Mouse (Mus musculus) intestine, embryonic 16.5 days (tissue): ENCODE measurements around the gene Olfr601. TPM values are rescaled to one million over a fixed set of nuclear protein-coding genes. Genes with fewer than 3 reads are reported as not detected.
A peak's percentile ranks its signal among the peaks of the same experiment; 100 is the strongest.
"Not testable (repeated sequence)": the region's sequence is repeated elsewhere in the genome, so short reads cannot be mapped to it uniquely, and the experiment has no call there.

Experiments
- ATAC-seq: fragments of 200-750 bp; cut with Nextera tagmentation; 2 replicates; pipeline ENCODE4 v1.8.0; 2017; ENCODE audit warnings: moderate TSS enrichment, moderate library complexity
- H3K27ac ChIP-seq: fragments of 300-500 bp; sonication (generic); 2 replicates; pipeline ENCODE4 v1.5.1; 2014; ENCODE audit warnings: mild to moderate bottlenecking, low read length
- H3K27me3 ChIP-seq: fragments of 300-500 bp; sonication (generic); replicated peaks from 2 replicates; pipeline ENCODE4 v1.6.1; 2014; ENCODE audit warnings: low read length, control low read depth, mixed read lengths; ENCODE audit not compliant: control insufficient read depth, insufficient read depth
- H3K36me3 ChIP-seq: fragments of 300-500 bp; sonication (generic); 2 replicates; pipeline ENCODE4 v1.6.1; 2014; ENCODE audit warnings: low read length, control low read depth; ENCODE audit not compliant: control insufficient read depth, insufficient read depth
- H3K4me1 ChIP-seq: fragments of 300-500 bp; sonication (generic); 2 replicates; pipeline ENCODE4 v1.6.1; 2014; ENCODE audit warnings: low read length, control low read depth, mixed read lengths; ENCODE audit not compliant: control insufficient read depth, insufficient read depth
- H3K4me2 ChIP-seq: fragments of 300-500 bp; sonication (generic); 2 replicates; pipeline ENCODE4 v1.6.1; 2014; ENCODE audit warnings: low read depth, low read length, control low read depth
- H3K4me3 ChIP-seq: fragments of 300-500 bp; sonication (generic); 2 replicates; pipeline ENCODE4 v1.5.1; 2014; ENCODE audit warnings: mild to moderate bottlenecking, low read length
- H3K9ac ChIP-seq: fragments of 300-500 bp; sonication (generic); 2 replicates; pipeline ENCODE4 v1.6.1; 2014; ENCODE audit warnings: low read depth, low read length
- H3K9me3 ChIP-seq: fragments of 300-500 bp; sonication (generic); 2 replicates; pipeline ENCODE4 v1.6.1; 2016; ENCODE audit warnings: low read length, control low read depth; ENCODE audit not compliant: control insufficient read depth
- WGBS: fragments of 180-500 bp; shearing (Covaris S2); extraction: QIAGEN DNeasy Blood & Tissue Kit; methylation state at CpG from one replicate; pipeline ENCODE4 v1.1.7; 2014; 5-methylcytosine and 5-hydroxymethylcytosine counted together
- polyA plus RNA-seq: library from polyadenylated mRNA; unstranded; fragments of >200 nt; fragmentation: Nextera tagmentation; extraction: Ambion mirVana; gene quantifications from 2 replicates; pipeline ENCODE4 v1.2.1, GENCODE M21; 2015

Gene Olfr601
- polyA plus RNA-seq = not detected in 2 replicates

DNA sequence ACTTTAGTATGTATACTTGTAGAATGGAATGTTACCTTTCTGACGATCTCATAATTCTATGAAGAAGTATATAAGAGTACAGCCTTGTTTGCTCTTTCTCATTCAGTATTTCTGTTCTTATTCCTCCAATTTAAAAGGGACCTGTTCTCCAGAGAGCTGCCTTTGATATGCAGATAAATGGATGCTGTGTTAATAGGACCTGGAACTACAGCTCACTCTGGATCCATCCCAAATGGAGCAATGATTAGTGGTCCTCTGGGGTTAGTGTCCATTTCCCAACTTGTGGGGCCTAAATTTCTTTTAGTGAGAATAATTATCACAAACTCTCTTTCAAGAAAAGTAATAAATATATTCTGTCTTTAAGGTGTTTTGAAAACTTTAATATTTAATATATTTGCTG lies at the start of gene Olfr601:
TSS of gene Olfr601 (minus strand) at position 101 of the 400 bp plus-strand sequence.
- 90% methylated on average over 1 of the region's 1 CpGs for WGBS

DNA sequence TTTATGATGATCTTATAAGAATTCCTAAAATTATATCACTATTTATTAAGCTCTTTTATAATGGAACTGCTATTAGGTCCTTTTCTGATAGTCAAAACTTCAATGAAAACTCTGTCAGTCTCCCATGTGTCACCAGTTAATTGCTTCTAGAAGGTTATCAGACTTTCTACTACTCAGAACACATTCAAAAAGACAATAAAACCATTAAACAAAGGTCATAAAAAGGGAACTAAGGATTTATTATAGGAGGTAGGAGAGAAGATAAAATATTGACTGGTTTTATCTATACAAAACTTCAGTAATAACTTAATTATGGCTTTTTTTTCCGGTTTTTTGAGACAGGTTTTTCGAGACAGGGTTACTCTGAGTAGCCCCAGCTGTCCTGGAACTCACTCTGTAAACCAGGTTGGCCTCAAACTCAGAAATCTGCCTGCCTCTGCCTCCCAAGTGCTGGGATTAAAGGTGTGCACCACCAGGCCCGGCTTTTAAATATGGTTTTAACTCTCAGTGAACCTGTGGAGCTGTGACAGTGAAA lies 44.1 kb upstream of the Olfr601 start:
- H3K27ac ChIP-seq, H3K4me1 ChIP-seq, H3K4me2 ChIP-seq, H3K27me3 ChIP-seq, H3K9me3 ChIP-seq, H3K4me3 ChIP-seq, H3K36me3 ChIP-seq, H3K9ac ChIP-seq: not testable (repeated sequence)
- ATAC-seq = peak; percentile 75
- 54% methylated on average over 3 of the region's 3 CpGs for WGBS

More for the DNA sequence above, at the start of gene Olfr601:
- H3K9ac ChIP-seq = no peak within 1 kb of the TSS
- no peak within 1 kb of the TSS for H3K27ac ChIP-seq
- no peaks in the 10 kb centered on the region for H3K36me3 ChIP-seq
- no peaks in the 10 kb centered on the region for H3K27me3 ChIP-seq
- H3K4me2 ChIP-seq = no peak within 1 kb of the TSS
- no peak within 1 kb of the TSS for H3K4me3 ChIP-seq
- no peak for ATAC-seq
- no peaks in the 10 kb centered on the region for H3K9me3 ChIP-seq
- no peaks in the 10 kb centered on the region for H3K4me1 ChIP-seq

DNA sequence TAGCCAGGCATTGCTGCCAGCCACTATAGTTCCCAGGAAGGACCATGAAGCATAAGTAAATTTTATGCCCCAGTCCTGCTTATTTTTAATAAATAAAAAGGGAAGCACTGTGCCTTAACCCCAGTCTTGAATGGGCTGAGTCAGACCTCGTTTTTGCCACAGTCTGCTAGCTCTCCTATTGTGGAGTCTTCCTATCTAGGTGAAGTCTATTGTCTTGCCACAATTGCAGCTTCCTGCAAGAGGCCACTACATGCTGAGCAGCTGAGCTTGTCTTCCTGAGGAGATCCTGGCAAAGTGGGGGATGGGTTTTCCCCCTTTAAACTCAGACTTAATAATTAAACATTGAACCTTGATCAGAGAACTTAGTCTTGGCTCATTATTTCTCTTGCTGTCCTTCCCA lies 36.5 kb upstream of the Olfr601 start:
- Histone ChIP-seq H3K27me3 (no peaks in the 10 kb centered on the region), H3K4me3 (no peak overlapping the region), H3K4me1 (no peaks in the 10 kb centered on the region), H3K9me3 (no peaks in the 10 kb centered on the region), H3K36me3 (no peaks in the 10 kb centered on the region), H3K9ac (no peak overlapping the region), H3K4me2 (no peak overlapping the region), H3K27ac (no peak overlapping the region)
- WGBS = 24% methylated on average over 1 of the region's 1 CpGs
- no peak for ATAC-seq

DNA sequence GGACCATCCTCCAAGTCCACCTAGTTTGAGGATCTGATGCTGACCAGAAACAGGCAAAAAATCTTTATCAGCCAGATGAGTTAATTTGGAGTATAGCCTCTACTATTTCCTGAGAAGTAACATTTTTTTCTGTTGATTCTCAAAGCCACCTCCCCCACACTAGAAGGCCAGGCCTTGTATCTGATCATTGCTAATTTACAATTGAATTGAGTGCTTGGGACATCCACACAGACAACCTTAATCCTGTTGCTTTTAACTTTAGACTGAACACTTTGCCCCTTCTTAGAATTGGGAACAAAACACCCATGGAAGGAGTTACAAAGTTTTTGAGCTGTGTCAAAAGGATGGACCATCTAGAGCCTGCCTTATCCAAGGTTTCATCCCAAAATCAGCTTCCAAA lies 35.3 kb upstream of the Olfr601 start:
- Histone ChIP-seq H3K36me3 (no peaks in the 10 kb centered on the region), H3K4me3 (no peak overlapping the region), H3K9ac (no peak overlapping the region), H3K27ac (no peak overlapping the region), H3K27me3 (no peaks in the 10 kb centered on the region), H3K4me2 (no peak overlapping the region), H3K9me3 (no peaks in the 10 kb centered on the region), H3K4me1 (no peaks in the 10 kb centered on the region)
- ATAC-seq = no peak

DNA sequence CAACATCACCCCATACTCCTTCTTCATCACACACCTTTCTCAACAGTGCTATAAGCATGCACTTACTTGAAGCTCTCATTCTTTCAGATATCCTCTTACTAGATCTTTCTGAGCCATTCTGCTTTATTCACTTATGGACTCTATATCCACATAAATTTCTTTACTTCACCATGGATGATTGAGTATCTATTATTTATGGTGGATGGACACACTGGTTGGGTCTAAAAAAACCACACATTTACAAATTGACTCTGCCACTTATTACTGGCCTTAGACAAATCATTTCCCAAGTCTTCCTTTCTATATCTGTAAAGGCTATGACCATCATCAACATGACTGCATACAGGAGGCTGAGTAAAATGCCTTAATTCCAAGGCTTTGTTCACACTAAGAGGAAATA lies 23.6 kb upstream of the Olfr601 start, which contains the start of gene Olfr603:
TSS of gene Olfr603 (minus strand) at position 101 of the 400 bp plus-strand sequence.
- Histone ChIP-seq H3K9me3 (no peaks in the 10 kb centered on the region), H3K4me1 (no peaks in the 10 kb centered on the region), H3K4me3 (no peak within 1 kb of the TSS), H3K4me2 (no peak within 1 kb of the TSS), H3K27me3 (no peaks in the 10 kb centered on the region), H3K36me3 (no peaks in the 10 kb centered on the region), H3K27ac (no peak within 1 kb of the TSS), H3K9ac (no peak within 1 kb of the TSS)
- no peak for ATAC-seq

DNA sequence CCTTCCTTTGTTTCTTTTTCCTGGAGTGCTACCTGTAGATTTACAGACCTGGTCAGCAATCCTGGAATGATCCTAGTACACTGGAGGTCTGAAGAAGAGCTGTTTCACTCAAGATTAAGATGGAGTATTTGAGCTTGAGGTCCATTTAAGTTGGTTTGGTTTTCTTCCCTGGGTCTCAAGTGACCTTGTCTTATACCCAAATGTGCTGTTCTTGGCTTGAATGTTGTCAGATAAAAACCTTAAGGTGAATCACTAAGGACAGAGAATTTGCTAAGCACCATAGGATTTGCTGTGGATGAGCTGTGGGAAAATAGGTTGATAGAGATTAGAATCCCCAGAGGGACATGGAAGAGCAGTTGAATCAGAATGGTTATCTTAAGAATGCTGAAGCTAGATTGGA lies 12.9 kb downstream of the Olfr601 start, which contains the start of gene Olfr600:
TSS of gene Olfr600 (minus strand) at position 101 of the 400 bp plus-strand sequence.
- Histone ChIP-seq H3K36me3 (no peaks in the 10 kb centered on the region), H3K4me3 (no peak within 1 kb of the TSS), H3K4me2 (no peak within 1 kb of the TSS), H3K9me3 (no peaks in the 10 kb centered on the region), H3K27me3 (no peaks in the 10 kb centered on the region), H3K4me1 (no peaks in the 10 kb centered on the region), H3K9ac (no peak within 1 kb of the TSS), H3K27ac (no peak within 1 kb of the TSS)
- no peak for ATAC-seq

DNA sequence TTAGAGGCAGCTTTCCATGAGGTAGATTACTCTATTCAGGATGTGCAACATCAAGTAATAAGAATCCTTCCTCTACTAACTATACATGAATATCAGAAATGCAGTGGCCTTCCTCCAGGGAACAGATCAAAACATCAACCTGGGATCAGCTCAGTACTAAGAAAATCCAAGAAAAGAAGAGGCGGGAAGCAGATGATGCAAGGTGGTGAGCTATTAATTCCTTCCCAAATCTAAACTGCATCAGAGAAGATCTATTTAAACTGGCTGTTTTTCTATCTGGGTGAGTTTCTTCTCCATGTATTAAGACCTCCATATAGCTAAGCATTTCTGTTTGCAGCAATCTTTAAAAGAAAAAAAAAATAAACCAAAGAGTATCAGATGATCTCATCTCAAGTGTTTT lies 26.8 kb downstream of the Olfr601 start, which contains the start of gene Olfr599:
TSS of gene Olfr599 (plus strand) at position 301 of the 400 bp plus-strand sequence.
- H3K4me3 ChIP-seq = no peak within 1 kb of the TSS
- no peak within 1 kb of the TSS for H3K27ac ChIP-seq
- 84% methylated on average over 1 of the region's 1 CpGs for WGBS
- H3K4me1 ChIP-seq = no peaks in the 10 kb centered on the region
- no peak for ATAC-seq
- no peaks in the 10 kb centered on the region for H3K9me3 ChIP-seq
- H3K36me3 ChIP-seq = no peaks in the 10 kb centered on the region
- no peak within 1 kb of the TSS for H3K9ac ChIP-seq
- H3K4me2 ChIP-seq = no peak within 1 kb of the TSS
- H3K27me3 ChIP-seq = no peaks in the 10 kb centered on the region

DNA sequence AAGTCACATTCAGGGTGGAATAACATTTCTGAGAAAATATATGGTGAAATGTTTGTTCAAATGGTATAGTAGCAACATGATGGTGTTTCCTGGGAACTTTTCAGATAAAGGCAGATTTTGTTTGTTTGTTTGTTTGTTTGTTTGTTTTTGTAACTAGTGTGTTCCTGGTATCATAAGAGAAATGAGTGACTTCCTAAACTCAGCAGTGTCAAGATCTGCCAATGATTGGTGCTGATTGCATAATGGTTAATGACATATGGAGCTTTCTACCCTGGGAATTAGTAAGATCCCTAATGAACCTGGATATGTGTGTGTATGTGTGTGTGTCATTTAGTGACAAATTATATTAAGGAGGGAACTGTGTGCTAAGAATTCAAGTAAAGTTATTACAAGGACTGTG lies 39.2 kb downstream of the Olfr601 start, which contains the start of gene Olfr598:
TSS of gene Olfr598 (plus strand) at position 301 of the 400 bp plus-strand sequence.
- no peak for ATAC-seq
- no peaks in the 10 kb centered on the region for H3K36me3 ChIP-seq
- no peak within 1 kb of the TSS for H3K4me2 ChIP-seq
- no peak within 1 kb of the TSS for H3K9ac ChIP-seq
- no peaks in the 10 kb centered on the region for H3K27me3 ChIP-seq
- no peaks in the 10 kb centered on the region for H3K9me3 ChIP-seq
- no peaks in the 10 kb centered on the region for H3K4me1 ChIP-seq
- no peak within 1 kb of the TSS for H3K27ac ChIP-seq
- no peak within 1 kb of the TSS for H3K4me3 ChIP-seq

DNA sequence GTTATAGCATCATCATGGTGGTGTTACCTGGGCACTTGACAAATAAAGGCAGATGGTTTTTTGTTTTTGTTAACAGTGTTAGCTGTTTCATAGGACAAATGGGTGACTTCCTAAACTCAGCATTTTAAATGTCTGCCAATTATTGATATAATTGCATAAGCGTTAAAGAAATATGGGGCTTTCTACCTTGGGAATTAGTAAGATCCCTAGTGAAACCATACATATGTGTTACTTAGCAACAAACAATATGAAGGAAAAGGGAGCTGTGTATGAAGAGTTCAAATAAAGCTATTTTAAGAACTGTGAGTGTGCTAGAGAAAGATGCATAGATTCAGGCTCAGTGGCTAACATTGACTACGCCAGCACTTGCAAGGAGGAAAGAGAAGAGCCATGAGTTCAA lies 46.4 kb downstream of the Olfr601 start, which contains the start of gene Olfr597:
TSS of gene Olfr597 (plus strand) at position 301 of the 400 bp plus-strand sequence.
- not testable (repeated sequence) for H3K36me3 ChIP-seq, H3K4me2 ChIP-seq, H3K9me3 ChIP-seq, H3K27me3 ChIP-seq, H3K4me3 ChIP-seq, H3K4me1 ChIP-seq, ATAC-seq, H3K9ac ChIP-seq, H3K27ac ChIP-seq
- 82% methylated on average over 2 of the region's 2 CpGs for WGBS
